ENCODE assay signal across 8 mouse cellular contexts in genomic region chr9:78176201-78176727, GRCm38 (mm10). TPM values are rescaled to one million over a fixed set of nuclear protein-coding genes. Genes with fewer than 3 reads are reported as not detected.
DNase-seq lines count a peak whose midpoint lies in the region; ATAC-seq and TF ChIP-seq lines count a peak whose summit lies in the region.

No protein-coding gene starts in this region.

- CTCF ChIA-PET in Patski (lab: Charles Lee), result interaction anchor here (0.9 to 2.6 kb wide), 5 partner anchors 16 to 64 kb away, joined by 3 to 11 read pairs (median 4); no protein-coding TSS in a partner anchor

- no peak for ATAC-seq in Patski
- peak; percentile 69 for ATAC-seq in hindbrain, embryonic 15.5 days (ENCODE audit: low FRiP score, low read depth)

- peaks cover 2% of the 10 kb centered on the region; the same call in 1 of the 2 replicates for H3K36me3 ChIP-seq in hindbrain, embryonic 15.5 days

- H3K4me3 ChIP-seq in hindbrain, embryonic 15.5 days, result peak overlapping the region; percentile 51

- no peaks in the 10 kb centered on the region for H3K9me3 ChIP-seq in hindbrain, embryonic 15.5 days

- no peaks in the 10 kb centered on the region for H3K27me3 ChIP-seq in Patski
- no peaks in the 10 kb centered on the region for H3K27me3 ChIP-seq in hindbrain, embryonic 15.5 days

- H3K4me2 ChIP-seq in hindbrain, embryonic 15.5 days, result peak overlapping the region; percentile 54

- DNase-seq in Patski (ENCODE audit: low read depth, low spot score), result peak; percentile 67
- DNase-seq in cerebellum, postnatal 10 days, result peak; percentile 83
- DNase-seq in frontal cortex, postnatal 14 days (ENCODE audit: low spot score in 2 of 2), result peak; percentile 25 to 48
- DNase-seq in layer of hippocampus, postnatal 25 days (ENCODE audit: extremely low spot score in 1 of 2, low spot score in 1 of 2), result peak; percentile 27 to 31
- peak; percentile 77 for DNase-seq in lung, postnatal 25 days (ENCODE audit: low spot score)
- DNase-seq in retina, postnatal 7 days (ENCODE audit: low read depth, low spot score), result peak; percentile 67
- peak; percentile 82 for DNase-seq in yolk sac, embryonic 10.5 days (ENCODE audit: low spot score)

- peak overlapping the region; percentile 94 for H3K27ac ChIP-seq in hindbrain, embryonic 15.5 days (replicated peaks)

- H3K9ac ChIP-seq in hindbrain, embryonic 15.5 days, result peak overlapping the region; percentile 65

- POLR2A ChIA-PET in Patski (lab: Charles Lee), result no interaction called here

- peaks cover 20% of the 10 kb centered on the region for H3K4me1 ChIP-seq in hindbrain, embryonic 15.5 days (replicated peaks)

- peak; percentile 86 for TF ChIP-seq CTCF in Patski (IDR thresholded peaks at IDR 0.05)

- in situ Hi-C loops in Patski (cut with MboI; ENCODE audit: low pct_unique_long_range_greater_than_20kb), result no loop called here

- under 1% methylated on average over 22 of the region's 22 CpGs for WGBS in hindbrain, embryonic 15.5 days

RNA-seq across cellular contexts. Expression of gene Gsta4, which starts 6.3 kb away (rescaled TPM):
- 18.1 TPM for polyA plus RNA-seq in Patski (2021)
- polyA plus RNA-seq in hindbrain, embryonic 15.5 days (2015; fragmentation: Nextera tagmentation; extraction: Ambion mirVana), result 28.5 and 30.1 TPM in 2 replicates
- 10 to 100 TPM; 41.7 to 58.1 TPM for total RNA-seq in layer of hippocampus, postnatal 25 days (2021)

RNA-seq across cellular contexts. Expression of gene Gsta1, which starts 54.2 kb away (rescaled TPM):
- polyA plus RNA-seq in Patski (2021), result 1.8 TPM
- polyA plus RNA-seq in hindbrain, embryonic 15.5 days (2015; fragmentation: Nextera tagmentation; extraction: Ambion mirVana), result not detected in 2 replicates
- total RNA-seq in layer of hippocampus, postnatal 25 days (2021), result not detected

Comparison
In these comparisons a context has a peak if more than half of its experiments do, and no peak if none do; other contexts are left out.
1. DNase-seq: peak in every context shown above with its lines; median percentile 83 in cerebellum, postnatal 10 days; 82 in yolk sac, embryonic 10.5 days; 77 in lung, postnatal 25 days; 67 in Patski; 67 in retina, postnatal 7 days; 36 in frontal cortex, postnatal 14 days; 29 in layer of hippocampus, postnatal 25 days.